Mouse (Mus musculus) cerebellum, adult 2 months (tissue): Measurements from ENCODE around the gene Pip5k1a. TPM values are rescaled to one million over a fixed set of nuclear protein-coding genes. Genes with fewer than 3 reads are reported as not detected.
"Not testable (repeated sequence)": the region's sequence is repeated elsewhere in the genome, so short reads cannot be mapped to it uniquely, and the experiment has no call there.

Experiments
- DNase-seq, 2 experiments: peaks; one replicate each; pipeline ENCODE4 v3.0.0; 2021
- H3K27ac ChIP-seq: fragments of 200-500 bp; 2 replicates; pipeline ENCODE4 v1.5.1; 2012; ENCODE audit warnings: low read length, control low read depth, inconsistent platforms; ENCODE audit not compliant: insufficient read depth
- H3K27me3 ChIP-seq: fragments of 200-500 bp; 2 replicates; pipeline ENCODE4 v1.6.1; 2012; ENCODE audit warnings: inconsistent platforms, mild to moderate bottlenecking, low read length, moderate library complexity; ENCODE audit not compliant: control insufficient read depth, insufficient read depth
- H3K4me1 ChIP-seq: fragments of 200-500 bp; 2 replicates; pipeline ENCODE4 v1.6.1; 2011; ENCODE audit warnings: low read length; ENCODE audit not compliant: control insufficient read depth, insufficient read depth
- H3K4me3 ChIP-seq: fragments of 200-500 bp; replicated peaks from 2 replicates; pipeline ENCODE3; 2011; ENCODE audit warnings: mild to moderate bottlenecking, low read depth, low read length, control low read depth; ENCODE audit not compliant: insufficient read depth
- CTCF ChIP-seq: fragments of 200-500 bp; IDR thresholded peaks from 2 replicates; pipeline ENCODE4 v1.5.1; 2011; ENCODE audit warnings: low read depth, mild to moderate bottlenecking, control low read depth, low read length, moderate library complexity, borderline replicate concordance; ENCODE audit not compliant: insufficient read depth
- POLR2A ChIP-seq: fragments of 200-500 bp; IDR thresholded peaks from 2 replicates; pipeline ENCODE4 v1.6.1; 2011; ENCODE audit warnings: low read length, control low read depth, borderline replicate concordance; ENCODE audit not compliant: insufficient read depth
- WGBS: fragments of 180-500 bp; shearing (Covaris S2); methylation state at CpG from one replicate; pipeline ENCODE4 v1.1.7; 2018; 5-methylcytosine and 5-hydroxymethylcytosine counted together
- polyA plus RNA-seq: library from polyadenylated mRNA; depleted of rRNA; stranded (reverse); fragments of >200 nt; gene quantifications from 2 replicates; pipeline ENCODE4 v1.2.3, GENCODE M21; 2012

Pip5k1a gene
- polyA plus RNA-seq, 1 experiment: 26.6 TPM

DNA sequence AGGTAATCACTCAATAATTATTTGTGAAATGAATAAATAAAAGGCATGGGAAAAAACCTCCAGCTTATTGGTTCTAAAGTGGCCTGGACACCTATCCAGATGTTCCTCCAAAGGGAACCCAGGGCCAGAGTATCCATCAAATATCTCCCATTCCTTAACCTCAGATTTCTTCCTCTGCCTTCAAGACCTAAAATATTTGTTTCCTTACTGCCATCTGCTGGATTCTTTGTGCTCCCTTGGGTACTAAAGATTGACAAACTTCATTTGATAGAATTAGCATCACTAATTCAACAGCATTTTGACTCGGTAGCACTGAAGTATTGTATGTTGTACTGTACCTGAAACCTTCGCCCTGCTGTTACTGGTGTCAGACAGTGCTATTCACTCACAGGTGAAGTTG is 1.2 kb upstream of the Pip5k1a start:
- no peaks in the 10 kb centered on the region for H3K27me3 ChIP-seq
- 53% methylated on average over 2 of the region's 2 CpGs for WGBS
- no peak overlapping the region for H3K27ac ChIP-seq
- DNase-seq: no peak
- TF ChIP-seq POLR2A (no peak), CTCF (no peak)
- no peak overlapping the region for H3K4me3 ChIP-seq
- H3K4me1 ChIP-seq: no peaks in the 10 kb centered on the region

DNA sequence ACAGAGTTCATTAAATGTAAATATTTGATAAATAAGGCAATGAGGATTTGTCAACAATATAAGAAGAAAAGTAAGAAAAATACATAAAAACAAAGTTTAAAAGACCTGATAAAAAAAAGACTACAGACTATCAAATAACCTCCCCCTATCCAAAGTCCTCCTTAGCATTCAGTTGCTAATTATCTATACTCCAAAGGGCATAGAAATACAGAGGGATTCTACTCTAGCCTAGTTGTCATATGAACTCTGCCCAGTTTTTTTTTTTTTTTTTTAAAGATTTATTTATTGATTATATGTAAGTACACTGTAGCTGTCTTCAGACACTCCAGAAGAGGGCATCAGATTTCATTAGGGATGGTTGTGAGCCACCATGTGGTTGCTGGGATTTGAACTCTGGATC is 578 bp upstream of the Pip5k1a start:
- peak overlapping the region; percentile 93 for H3K4me3 ChIP-seq
- H3K4me1 ChIP-seq, H3K27me3 ChIP-seq, H3K27ac ChIP-seq, DNase-seq: not testable (repeated sequence)

DNA sequence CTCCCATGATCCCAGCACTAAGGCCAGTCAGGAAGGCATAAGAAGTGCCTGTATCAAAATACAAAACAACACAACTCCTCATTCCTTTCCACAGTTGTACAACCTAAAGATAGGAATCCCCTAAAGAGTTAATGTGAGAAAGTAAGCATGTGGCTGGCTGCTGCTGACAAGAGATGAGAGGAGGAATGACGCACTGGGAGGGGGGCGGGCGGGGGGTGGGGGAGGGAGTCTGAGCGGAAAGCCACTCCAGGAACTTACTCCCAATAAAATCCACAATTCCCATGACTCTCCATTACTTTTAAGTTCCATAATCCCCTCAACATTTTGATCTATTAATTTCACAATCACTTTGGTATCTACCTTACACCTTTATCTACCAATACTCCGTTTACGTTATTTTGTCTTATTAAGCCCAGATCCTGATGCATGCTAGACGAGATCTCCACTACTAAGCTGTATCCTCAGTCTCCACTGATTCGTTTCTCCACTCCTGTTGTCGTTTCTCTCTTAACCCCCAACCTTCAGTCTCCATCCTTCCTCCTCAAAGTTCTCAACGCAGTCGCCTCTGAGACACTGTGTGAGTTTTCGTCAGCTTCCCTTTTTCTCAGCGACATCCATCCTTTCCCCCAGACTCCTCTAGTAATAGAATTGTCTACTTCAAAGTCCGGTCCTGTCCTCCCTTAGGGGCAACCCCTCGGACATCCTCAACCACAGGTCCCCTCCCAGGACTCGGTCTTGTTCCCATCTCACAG is 968 bp downstream of the Pip5k1a start:
- H3K4me3 ChIP-seq: peak overlapping the region; percentile 93
- peak in 1 of 2 experiments; percentile 27 for DNase-seq
- no peak for TF ChIP-seq CTCF
- TF ChIP-seq POLR2A: no peak
- H3K4me1 ChIP-seq: no peaks in the 10 kb centered on the region
- under 1% methylated on average over 16 of the region's 16 CpGs for WGBS
- H3K27me3 ChIP-seq: no peaks in the 10 kb centered on the region
- peak overlapping the region; percentile 58 for H3K27ac ChIP-seq

DNA sequence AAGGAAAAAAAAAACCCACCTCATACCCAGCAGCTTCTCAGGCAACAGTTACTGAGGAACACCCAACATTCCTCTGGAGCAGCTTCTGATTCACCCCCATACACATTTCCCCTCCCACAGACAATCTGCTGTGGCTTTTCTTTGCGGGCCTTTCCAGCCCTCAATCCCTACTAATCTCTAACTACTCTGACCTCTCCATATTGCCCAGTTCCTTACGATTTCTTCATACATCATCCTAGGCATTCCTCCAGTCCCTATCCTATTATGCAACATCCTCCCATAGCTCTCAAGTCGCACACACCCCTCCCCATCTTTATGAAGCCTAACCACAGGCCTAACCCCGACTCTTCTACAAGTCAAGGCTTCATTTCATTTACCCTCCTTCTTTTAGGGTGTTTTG is 1.6 kb downstream of the Pip5k1a start:
- 22% methylated on average over 4 of the region's 4 CpGs for WGBS
- H3K27ac ChIP-seq: no peak overlapping the region

DNA sequence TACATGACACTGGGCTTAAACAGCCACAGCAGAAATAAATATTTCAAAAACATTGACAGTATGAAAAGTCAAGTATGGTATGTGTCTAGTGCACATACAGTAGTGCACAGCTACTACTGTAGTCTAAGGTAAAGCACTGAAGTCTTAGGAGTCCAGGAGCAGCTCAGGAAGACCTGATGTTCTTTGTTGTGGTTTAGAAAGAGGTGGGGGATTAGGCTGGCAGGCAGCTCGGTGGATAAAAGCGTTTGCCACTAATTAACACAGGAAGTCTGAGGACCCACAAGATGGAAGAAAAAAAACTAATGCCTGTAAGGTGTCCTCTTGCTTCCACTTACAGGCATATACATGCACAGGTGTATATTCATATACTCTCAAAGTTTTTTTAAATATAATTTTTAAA is 5.9 kb downstream of the Pip5k1a start:
- no peak for DNase-seq
- H3K4me3 ChIP-seq: no peak overlapping the region
- no peak for TF ChIP-seq CTCF
- TF ChIP-seq POLR2A: no peak
- H3K4me1 ChIP-seq: no peaks in the 10 kb centered on the region
- no peak overlapping the region for H3K27ac ChIP-seq
- 47% methylated on average over 2 of the region's 2 CpGs for WGBS
- H3K27me3 ChIP-seq: no peaks in the 10 kb centered on the region

More for the DNA sequence above, 1.6 kb downstream of the Pip5k1a start:
- Histone ChIP-seq H3K4me3 (peak overlapping the region; percentile 93), H3K4me1 (no peaks in the 10 kb centered on the region), H3K27me3 (no peaks in the 10 kb centered on the region)
- TF ChIP-seq CTCF: no peak
- no peak for TF ChIP-seq POLR2A
- peak in 1 of 2 experiments; percentile 6 for DNase-seq

DNA sequence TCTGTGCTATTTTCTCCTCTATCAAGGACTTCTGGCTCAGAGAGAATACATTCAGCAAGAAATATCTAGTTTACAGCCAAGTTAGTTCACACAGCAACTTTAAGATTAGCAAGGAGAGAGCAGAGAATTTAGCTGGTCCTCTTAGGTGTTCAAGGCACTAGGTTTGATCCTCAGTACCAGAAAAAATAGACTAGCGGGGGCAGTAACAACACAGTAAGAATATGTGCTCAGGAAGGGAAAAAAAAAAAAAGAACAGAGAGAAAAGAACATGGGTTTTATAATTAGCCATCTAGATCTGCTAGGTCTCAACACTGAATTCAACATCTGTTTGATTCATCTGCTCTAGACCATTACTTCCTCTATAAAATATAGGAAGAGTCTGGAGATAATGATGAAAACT is 18.7 kb downstream of the Pip5k1a start:
- Histone ChIP-seq H3K27ac (no peak overlapping the region), H3K4me1 (no peaks in the 10 kb centered on the region), H3K27me3 (no peaks in the 10 kb centered on the region), H3K4me3 (no peak overlapping the region)
- no peak for DNase-seq
- TF ChIP-seq POLR2A: no peak
- TF ChIP-seq CTCF: no peak
- 100% methylated on average over 1 of the region's 1 CpGs for WGBS

DNA sequence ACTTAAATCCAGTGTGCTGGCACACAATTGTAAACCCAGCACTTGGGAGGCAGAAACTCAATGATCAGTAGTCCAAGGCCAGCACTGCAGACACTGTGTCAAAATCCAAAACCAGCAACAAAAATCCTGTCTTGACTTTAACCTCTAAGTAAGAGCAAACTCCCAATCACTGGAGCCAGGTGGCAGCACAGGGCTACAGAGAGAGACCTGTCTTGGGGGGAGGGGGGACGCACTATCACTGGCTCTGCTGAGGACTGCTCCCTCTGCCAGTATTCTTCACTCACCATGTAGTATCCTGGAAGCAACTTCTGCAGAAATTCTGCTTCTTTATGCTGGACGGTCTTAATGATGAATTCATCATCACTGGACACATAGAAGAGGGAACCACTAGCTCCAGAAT is 35.1 kb downstream of the Pip5k1a start:
- DNase-seq: no peak
- no peak for TF ChIP-seq CTCF
- TF ChIP-seq POLR2A: no peak
- H3K4me3 ChIP-seq: no peak overlapping the region
- H3K4me1 ChIP-seq: no peaks in the 10 kb centered on the region
- no peak overlapping the region for H3K27ac ChIP-seq
- WGBS: 89% methylated on average over 2 of the region's 2 CpGs
- H3K27me3 ChIP-seq: no peaks in the 10 kb centered on the region

DNA sequence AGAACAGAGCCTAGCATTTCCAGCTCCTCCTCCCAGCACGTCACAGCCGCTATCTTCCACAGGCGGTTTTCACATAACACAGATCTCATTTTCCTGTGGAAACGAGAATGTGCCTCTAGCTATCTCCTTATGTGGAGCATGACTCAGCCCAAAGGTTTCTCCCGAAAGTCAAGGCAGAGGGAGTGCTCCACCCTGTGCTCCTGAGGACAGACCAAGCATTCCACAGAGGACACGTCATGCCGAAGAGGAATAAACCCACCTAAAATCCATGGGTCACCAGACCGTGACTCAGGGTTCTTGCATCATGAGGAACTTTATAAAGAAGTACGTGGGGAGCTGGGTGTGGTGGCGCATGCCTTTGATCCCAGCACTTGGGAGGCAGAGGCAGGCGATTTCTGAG is 40.2 kb downstream of the Pip5k1a start:
- Histone ChIP-seq H3K27me3 (no peaks in the 10 kb centered on the region), H3K4me1 (no peaks in the 10 kb centered on the region), H3K27ac (no peak overlapping the region), H3K4me3 (no peak overlapping the region)
- no peak for DNase-seq
- WGBS: 91% methylated on average over 11 of the region's 11 CpGs
- TF ChIP-seq POLR2A (no peak), CTCF (no peak)

DNA sequence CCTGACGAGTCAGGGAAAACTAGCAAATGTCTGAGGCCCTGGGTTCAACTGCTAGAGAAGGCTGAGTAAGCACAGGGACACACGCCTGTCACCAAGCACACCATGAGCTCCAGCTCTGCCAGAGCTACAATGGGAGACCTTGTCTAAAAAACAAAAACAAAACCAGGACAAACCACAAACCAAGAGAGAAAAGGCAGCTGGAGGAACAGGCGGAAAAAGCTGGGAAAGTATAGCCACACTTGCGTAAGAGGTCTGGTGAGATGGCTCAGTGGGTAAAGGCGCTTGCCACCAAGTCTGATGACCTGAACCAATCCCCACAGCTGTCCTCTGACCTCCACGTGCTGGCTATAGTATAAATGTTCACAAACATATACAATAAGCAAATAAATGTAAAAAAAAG is 40.6 kb downstream of the Pip5k1a start:
- Histone ChIP-seq H3K27me3 (no peaks in the 10 kb centered on the region), H3K4me3 (no peak overlapping the region), H3K27ac (no peak overlapping the region), H3K4me1 (no peaks in the 10 kb centered on the region)
- no peak for DNase-seq
- WGBS: 86% methylated on average over 6 of the region's 6 CpGs
- TF ChIP-seq CTCF (no peak), POLR2A (no peak)
